In genomic region chr4:57908860-57909259, GRCm38 (mm10) we compare ENCODE assay signal across 26 mouse cellular contexts. TPM values are rescaled to one million over a fixed set of nuclear protein-coding genes. Genes with fewer than 3 reads are reported as not detected.
"Had no signal": no experiment of that assay in that cellular context is flagged by ENCODE, and none has a peak within 500 bp of the region (broad histone marks: within the 10 kb centered on the region; RNA-seq: fewer than 3 reads in every experiment).

No protein-coding gene starts in this region.

- H3K4me2 ChIP-seq: heart, embryonic 12.5 days; hindbrain, embryonic 12.5 days; hindbrain, embryonic 15.5 days; limb, embryonic 13.5 days; limb, embryonic 15.5 days; liver, embryonic 11.5 days had no signal

- H3K4me3 ChIP-seq: heart, embryonic 10.5 days; heart, embryonic 12.5 days; hindbrain, embryonic 10.5 days; hindbrain, embryonic 12.5 days; hindbrain, embryonic 15.5 days; layer of hippocampus, adult 2 months; left cerebral cortex, adult 2 months; limb, embryonic 13.5 days; limb, embryonic 15.5 days had no signal

- H3K36me3 ChIP-seq: heart, embryonic 10.5 days; heart, embryonic 12.5 days; hindbrain, embryonic 10.5 days; hindbrain, embryonic 12.5 days; hindbrain, embryonic 15.5 days; limb, embryonic 13.5 days; limb, embryonic 15.5 days had no signal

- ATAC-seq: forebrain, postnatal 0 days; hindbrain, postnatal 0 days; intestine, embryonic 16.5 days had no signal

- DNase-seq: forebrain, postnatal 0 days; gastrocnemius, postnatal 14 days; gastrocnemius, postnatal 36 days; heart, adult 18-20 months; heart, postnatal 10 days; heart, postnatal 4 days; kidney, adult 18-20 months; kidney, adult 8-10 months; kidney, postnatal 10 days; kidney, postnatal 25 days; kidney, postnatal 4 days; left cerebral cortex, postnatal 4 days had no signal

- H3K9me3 ChIP-seq: heart, embryonic 10.5 days; hindbrain, embryonic 10.5 days; hindbrain, embryonic 12.5 days; hindbrain, embryonic 15.5 days; limb, embryonic 15.5 days had no signal

- H3K27me3 ChIP-seq: hindbrain, embryonic 12.5 days; hindbrain, embryonic 15.5 days; limb, embryonic 13.5 days; limb, embryonic 15.5 days had no signal

- H3K27ac ChIP-seq: heart, embryonic 10.5 days; hindbrain, embryonic 10.5 days; hindbrain, embryonic 12.5 days; hindbrain, embryonic 15.5 days; hindbrain, postnatal 0 days; layer of hippocampus, adult 2 months; left cerebral cortex, adult 2 months; limb, embryonic 13.5 days; limb, embryonic 15.5 days; liver, embryonic 14.5 days had no signal

- H3K9ac ChIP-seq: forebrain, postnatal 0 days; heart, embryonic 12.5 days; hindbrain, embryonic 12.5 days; hindbrain, embryonic 15.5 days; limb, embryonic 13.5 days; limb, embryonic 15.5 days; liver, embryonic 14.5 days had no signal

RNA-seq across cellular contexts. Expression of gene D630039A03Rik, which starts 7.2 kb away (rescaled TPM):
- total RNA-seq: gastrocnemius, adult 18-20 months; gastrocnemius, postnatal 14 days; gastrocnemius, postnatal 36 days; heart, postnatal 4 days; left cerebral cortex, postnatal 4 days had no signal
- polyA plus RNA-seq: forebrain, postnatal 0 days had no signal
